Mouse (Mus musculus): ENCODE measurements at regions not wholly inside any gene's neighbourhood (a gene's known extent, or its start where the extent isn't known, plus 50 kb on each side); places are given as distances from the start of the nearest gene placed in this dataset.
"Not testable (repeated sequence)": the region's sequence is repeated elsewhere in the genome, so short reads cannot be mapped to it uniquely, and the experiment has no call there.

- TF ChIP-seq POLR2A (IDR thresholded peaks at IDR 0.05; ENCODE audit: control insufficient read depth, extremely low read depth, insufficient read depth, low read length, poor library complexity); CTCF (IDR thresholded peaks at IDR 0.05; ENCODE audit: borderline replicate concordance, control insufficient read depth, extremely low read depth, insufficient read depth, low read length, poor library complexity): not testable (repeated sequence)
These were observed 113.3 kb downstream of the Fam174b start for GRCm38 (mm10) chr7:73853296-73853950.
